Comparison of ENCODE assay signal across 13 mouse cellular contexts in the genomic region with DNA sequence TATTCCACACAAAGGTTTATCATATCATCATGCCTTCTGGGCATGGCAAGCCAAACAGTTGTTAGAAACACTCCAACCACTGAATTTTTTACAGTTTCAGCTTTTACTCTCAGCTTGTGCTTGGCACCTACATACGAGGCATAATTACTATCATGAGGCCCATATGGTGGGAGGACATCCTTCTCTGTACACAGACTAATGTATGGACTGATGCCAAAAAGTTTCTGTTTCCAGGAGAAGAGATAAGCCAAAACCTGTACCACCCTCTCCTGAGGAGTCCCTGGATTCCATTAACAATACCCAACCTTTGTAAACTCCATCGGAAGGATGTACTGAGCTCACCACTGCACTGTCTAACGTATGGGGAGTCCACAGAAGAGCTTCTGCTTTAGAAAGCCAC.
"Had no signal": no experiment of that assay in that cellular context is flagged by ENCODE, and none has a peak within 500 bp of the region (broad histone marks: within the 10 kb centered on the region; RNA-seq: fewer than 3 reads in every experiment).

No protein-coding gene starts in this region.

- H3K27ac ChIP-seq: left cerebral cortex, adult 2 months; limb, embryonic 15.5 days; liver, embryonic 12.5 days; midbrain, embryonic 10.5 days; midbrain, embryonic 15.5 days; neural tube, embryonic 13.5 days had no signal

- H3K4me1 ChIP-seq: limb, embryonic 15.5 days; liver, embryonic 12.5 days; midbrain, embryonic 15.5 days; neural tube, embryonic 13.5 days had no signal

- H3K27me3 ChIP-seq: limb, embryonic 15.5 days; liver, embryonic 12.5 days; midbrain, embryonic 15.5 days; neural tube, embryonic 13.5 days had no signal

- H3K4me2 ChIP-seq: limb, embryonic 15.5 days; liver, embryonic 12.5 days; midbrain, embryonic 15.5 days; neural tube, embryonic 13.5 days had no signal

- H3K9ac ChIP-seq: limb, embryonic 15.5 days; liver, embryonic 12.5 days; midbrain, embryonic 15.5 days; neural tube, embryonic 13.5 days had no signal

- DNase-seq: kidney, postnatal 14 days; lung, postnatal 4 days; retina, postnatal 1 day; right cerebral cortex, postnatal 4 days; spleen, adult 18-20 months; thymus, adult 18-20 months; thymus, postnatal 14 days had no signal

- H3K9me3 ChIP-seq: limb, embryonic 15.5 days; liver, embryonic 12.5 days; midbrain, embryonic 10.5 days; midbrain, embryonic 15.5 days; neural tube, embryonic 13.5 days had no signal

- H3K36me3 ChIP-seq: limb, embryonic 15.5 days; liver, embryonic 12.5 days; midbrain, embryonic 10.5 days; midbrain, embryonic 15.5 days; neural tube, embryonic 13.5 days had no signal

- H3K4me3 ChIP-seq: left cerebral cortex, adult 2 months; limb, embryonic 15.5 days; liver, embryonic 12.5 days; midbrain, embryonic 10.5 days; midbrain, embryonic 15.5 days; neural tube, embryonic 13.5 days had no signal

- ATAC-seq: liver, embryonic 12.5 days; midbrain, embryonic 15.5 days had no signal
